Mouse (Mus musculus) urinary bladder, postnatal 36 days (tissue): Measurements from ENCODE around the gene Ugt1a2.
A peak's percentile ranks its signal among the peaks of the same experiment; 100 is the strongest.

Source experiments
- DNase-seq, 2 experiments: peaks; one replicate each; pipeline ENCODE4 v3.0.0; 2022; ENCODE audit warnings: low spot score in 2 of 2, mixed read lengths in 1 of 2

The Ugt1a2 gene

GRCm38 (mm10) chr1:88233421-88234247 lies 33.2 kb downstream of the Ugt1a2 start:
- peak in 1 of 2 experiments; percentile 8 for DNase-seq

GRCm38 (mm10) chr1:88234248-88234610 lies 33.8 kb downstream of the Ugt1a2 start:
- DNase-seq = no peak

GRCm38 (mm10) chr1:88234646-88235045 lies 34.2 kb downstream of the Ugt1a2 start:
- no peak for DNase-seq

GRCm38 (mm10) chr1:88235046-88235893 lies 34.9 kb downstream of the Ugt1a2 start:
- DNase-seq = no peak

GRCm38 (mm10) chr1:88235894-88236415 lies 35.6 kb downstream of the Ugt1a2 start:
- no peak for DNase-seq

GRCm38 (mm10) chr1:88237311-88237710 lies 36.9 kb downstream of the Ugt1a2 start:
- no peak for DNase-seq

GRCm38 (mm10) chr1:88238771-88239170 lies 38.4 kb downstream of the Ugt1a2 start:
- no peak for DNase-seq

- no peak for DNase-seq
Observed at GRCm38 (mm10) chr1:88240072-88240471, 39.7 kb downstream of the Ugt1a2 start.

- DNase-seq = no peak
Observed at GRCm38 (mm10) chr1:88240579-88240978, 40.2 kb downstream of the Ugt1a2 start.

GRCm38 (mm10) chr1:88243861-88244260 lies 43.5 kb downstream of the Ugt1a2 start:
- DNase-seq = no peak

- no peak for DNase-seq
Observed at GRCm38 (mm10) chr1:88245881-88246280, 45.5 kb downstream of the Ugt1a2 start.

- no peak for DNase-seq
Observed at GRCm38 (mm10) chr1:88246386-88246785, 46.0 kb downstream of the Ugt1a2 start.

- no peak for DNase-seq
Observed at GRCm38 (mm10) chr1:88247660-88248059, 47.3 kb downstream of the Ugt1a2 start.

GRCm38 (mm10) chr1:88248658-88249057 lies 48.3 kb downstream of the Ugt1a2 start:
- DNase-seq = no peak

GRCm38 (mm10) chr1:88249596-88249995 lies 49.2 kb downstream of the Ugt1a2 start:
- no peak for DNase-seq

- DNase-seq = no peak
Observed at GRCm38 (mm10) chr1:88250023-88250422, 49.6 kb downstream of the Ugt1a2 start.

GRCm38 (mm10) chr1:88253106-88253505 lies 52.7 kb downstream of the Ugt1a2 start:
- DNase-seq = no peak

- no peak for DNase-seq
Observed at GRCm38 (mm10) chr1:88253540-88253939, 53.1 kb downstream of the Ugt1a2 start.

- DNase-seq = no peak
Observed at GRCm38 (mm10) chr1:88254793-88255465, 54.5 kb downstream of the Ugt1a2 start.

GRCm38 (mm10) chr1:88255466-88255857 lies 55.1 kb downstream of the Ugt1a2 start:
- DNase-seq = no peak

GRCm38 (mm10) chr1:88255989-88256754 lies 55.8 kb downstream of the Ugt1a2 start:
- no peak for DNase-seq
